Mouse (Mus musculus) kidney, adult 2 months (tissue): ENCODE measurements around the gene Lcat. TPM values are rescaled to one million over a fixed set of nuclear protein-coding genes. Genes with fewer than 3 reads are reported as not detected.

ENCODE experiments used
- DNase-seq: peaks from one replicate; pipeline ENCODE4 v3.0.0; 2021
- H3K27ac ChIP-seq: fragments of 200-500 bp; 2 replicates; pipeline ENCODE4 v1.5.1; 2012; ENCODE audit warnings: low read depth, low read length, control low read depth, inconsistent platforms; ENCODE audit not compliant: insufficient read depth
- H3K27me3 ChIP-seq: fragments of 200-500 bp; replicated peaks from 2 replicates; pipeline ENCODE4 v1.6.1; 2012; ENCODE audit warnings: mild to moderate bottlenecking, moderate library complexity, low read length, inconsistent platforms; ENCODE audit not compliant: control insufficient read depth, insufficient read depth
- H3K36me3 ChIP-seq: fragments of 200-500 bp; 2 replicates; pipeline ENCODE4 v1.6.1; 2012; ENCODE audit warnings: mild to moderate bottlenecking, moderate library complexity, low read length, inconsistent platforms; ENCODE audit not compliant: control insufficient read depth, insufficient read depth
- H3K4me1 ChIP-seq: fragments of 200-500 bp; 2 replicates; pipeline ENCODE4 v1.6.1; 2011; ENCODE audit warnings: low read length; ENCODE audit not compliant: control insufficient read depth, insufficient read depth
- H3K4me3 ChIP-seq: fragments of 200-500 bp; 2 replicates; pipeline ENCODE4 v1.5.1; 2011; ENCODE audit warnings: mild to moderate bottlenecking, low read depth, low read length, control low read depth; ENCODE audit not compliant: insufficient read depth
- CTCF ChIP-seq: fragments of 200-500 bp; conservative IDR thresholded peaks from 2 replicates; pipeline ENCODE4 v1.5.1; 2011; ENCODE audit warnings: low read depth, mild to moderate bottlenecking, control low read depth, low read length, moderate library complexity, mixed read lengths; ENCODE audit not compliant: insufficient read depth, insufficient read length
- POLR2A ChIP-seq: fragments of 200-500 bp; IDR thresholded peaks from one replicate; pipeline ENCODE4 v1.6.1; 2011; ENCODE audit warnings: low read depth, low read length, control low read depth
- WGBS: fragments of 180-500 bp; shearing (Covaris S2); methylation state at CpG from one replicate; pipeline ENCODE4 v1.1.7; 2018; 5-methylcytosine and 5-hydroxymethylcytosine counted together
- polyA plus RNA-seq: library from polyadenylated mRNA; depleted of rRNA; stranded (reverse); fragments of >200 nt; gene quantifications from 2 replicates; pipeline ENCODE4 v1.2.3, GENCODE M21; 2012

Gene Lcat
- polyA plus RNA-seq, 1 experiment, result 2.2 TPM

DNA sequence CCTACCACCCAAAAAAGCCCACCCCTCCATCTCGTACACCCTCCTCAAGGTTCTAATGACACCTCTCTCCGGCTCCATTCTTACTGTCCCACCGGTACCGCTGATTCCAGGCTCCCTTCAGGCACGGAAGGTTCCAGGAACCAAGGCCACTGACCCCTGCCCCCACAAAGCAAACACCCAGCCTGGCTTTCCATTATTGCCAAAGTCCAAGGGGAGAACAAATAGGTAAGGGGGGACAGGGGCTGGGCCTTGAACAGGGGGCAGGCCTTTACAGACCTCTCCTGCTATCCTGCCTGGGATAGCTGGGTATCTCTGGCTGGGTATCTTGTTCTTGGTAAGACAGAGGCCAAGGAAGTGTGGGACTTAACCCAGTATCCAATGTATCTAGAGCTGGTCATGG is 640 bp downstream of the Lcat start:
- no peak overlapping the region for H3K27ac ChIP-seq
- no peaks in the 10 kb centered on the region for H3K27me3 ChIP-seq
- TF ChIP-seq POLR2A, result no peak
- TF ChIP-seq CTCF, result no peak
- H3K36me3 ChIP-seq, result no peaks in the 10 kb centered on the region
- WGBS, result 82% methylated on average over 5 of the region's 5 CpGs
- DNase-seq, result no peak
- H3K4me1 ChIP-seq, result no peaks in the 10 kb centered on the region; the same call in 1 of the 2 replicates
- no peak overlapping the region for H3K4me3 ChIP-seq

DNA sequence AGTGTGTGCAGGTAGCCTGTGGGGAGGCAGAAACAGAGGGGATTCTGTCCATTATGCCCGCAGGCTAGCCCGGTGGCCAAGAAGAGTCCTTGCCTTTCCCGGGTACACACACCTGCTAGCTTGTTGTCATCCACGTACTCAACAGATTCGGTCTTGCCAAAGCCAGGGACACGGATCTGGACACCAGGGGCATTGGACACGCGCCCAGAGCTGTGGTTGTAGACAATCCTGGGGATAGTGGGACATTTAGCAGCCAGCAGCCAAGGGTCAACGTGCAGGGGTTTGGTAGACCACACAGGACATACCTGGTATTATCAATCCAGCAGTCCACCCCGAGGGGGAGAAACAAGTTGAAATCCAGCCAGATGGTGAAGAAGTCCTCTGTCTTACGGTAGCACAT is 1.2 kb downstream of the Lcat start:
- 94% methylated on average over 11 of the region's 11 CpGs for WGBS
- Histone ChIP-seq H3K4me3 (no peak overlapping the region), H3K27me3 (no peaks in the 10 kb centered on the region), H3K36me3 (no peaks in the 10 kb centered on the region), H3K4me1 (no peaks in the 10 kb centered on the region; the same call in 1 of the 2 replicates), H3K27ac (no peak overlapping the region)
- TF ChIP-seq CTCF (no peak), POLR2A (no peak)
- no peak for DNase-seq

DNA sequence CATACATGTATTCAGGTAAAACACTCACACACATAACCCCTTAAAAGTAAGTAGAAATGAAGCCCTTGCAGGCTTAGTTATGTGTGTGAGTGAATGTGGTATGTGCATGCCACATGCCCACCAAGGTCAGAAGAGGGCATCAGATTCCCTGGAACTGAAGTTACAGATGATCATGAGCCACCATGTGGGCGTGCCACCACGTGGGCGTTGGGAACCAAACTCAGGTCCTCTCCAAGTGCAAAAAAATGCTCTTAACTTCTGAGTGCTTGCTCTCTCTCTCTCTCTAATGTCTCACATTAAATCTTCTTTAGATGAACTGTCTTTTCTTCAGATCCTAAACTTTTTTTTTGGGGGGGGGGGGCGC is 4.9 kb downstream of the Lcat start, which contains the start of gene Psmb10:
Gene Psmb10, minus strand, starts transcription at position 139 of the 364 bp plus-strand sequence.
- Histone ChIP-seq H3K36me3 (no peaks in the 10 kb centered on the region), H3K4me3 (peak within 1 kb of the TSS; percentile 91), H3K27ac (peak within 1 kb of the TSS; percentile 79), H3K4me1 (peaks cover 4% of the 10 kb centered on the region; the same call in 1 of the 2 replicates), H3K27me3 (no peaks in the 10 kb centered on the region)
- 13% methylated on average over 4 of the region's 4 CpGs for WGBS
- peak; percentile 42 for DNase-seq
- TF ChIP-seq CTCF (0 out of 2 replicates have a peak, but pooled peaks have one; percentile 4), POLR2A (no peak)

DNA sequence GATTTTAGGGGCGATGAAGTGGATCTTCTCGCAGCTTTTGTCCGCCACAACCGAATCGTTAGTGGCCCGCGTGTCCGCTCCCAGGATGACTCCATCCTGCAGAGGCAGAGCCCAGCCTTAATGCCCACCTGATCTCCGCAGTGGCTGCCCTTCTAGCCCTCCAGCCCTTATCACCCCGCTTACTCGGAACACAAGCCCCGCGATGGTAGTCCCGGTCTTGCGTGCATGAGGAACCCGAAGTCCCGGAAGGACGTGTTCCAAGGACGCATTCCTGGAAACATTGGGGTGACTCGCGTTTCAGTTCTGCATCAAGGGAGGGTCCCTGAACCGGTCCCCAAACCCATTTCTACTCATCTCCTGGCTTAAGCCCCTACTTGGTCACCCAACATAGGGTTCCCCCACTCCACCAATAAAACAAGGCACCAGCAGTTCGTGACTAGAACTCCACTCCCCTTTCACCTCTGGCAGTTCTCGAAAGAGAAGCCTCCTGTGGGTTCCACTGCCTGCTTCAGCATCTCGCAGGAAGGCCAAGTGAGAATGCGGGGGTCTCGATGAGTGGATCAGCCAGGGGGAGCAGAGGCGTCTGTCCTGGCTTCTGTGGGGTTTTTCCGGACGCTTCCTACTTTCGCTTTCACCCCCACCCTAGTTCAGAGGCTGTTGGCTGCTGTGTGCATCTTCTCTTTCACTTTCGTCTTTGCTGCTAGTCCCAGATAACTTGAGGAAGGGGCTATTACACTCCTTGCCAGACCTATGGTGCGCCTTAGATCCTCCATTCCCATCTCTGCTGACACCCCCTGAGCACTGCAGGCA is 5.5 kb downstream of the Lcat start:
- Histone ChIP-seq H3K27ac (peak overlapping the region; percentile 79), H3K4me1 (peaks cover 4% of the 10 kb centered on the region; the same call in 1 of the 2 replicates), H3K36me3 (no peaks in the 10 kb centered on the region), H3K27me3 (no peaks in the 10 kb centered on the region), H3K4me3 (peak overlapping the region; percentile 91)
- under 1% methylated on average over 33 of the region's 33 CpGs for WGBS
- TF ChIP-seq CTCF, result no peak
- TF ChIP-seq POLR2A, result no peak
- peak; percentile 69 for DNase-seq

DNA sequence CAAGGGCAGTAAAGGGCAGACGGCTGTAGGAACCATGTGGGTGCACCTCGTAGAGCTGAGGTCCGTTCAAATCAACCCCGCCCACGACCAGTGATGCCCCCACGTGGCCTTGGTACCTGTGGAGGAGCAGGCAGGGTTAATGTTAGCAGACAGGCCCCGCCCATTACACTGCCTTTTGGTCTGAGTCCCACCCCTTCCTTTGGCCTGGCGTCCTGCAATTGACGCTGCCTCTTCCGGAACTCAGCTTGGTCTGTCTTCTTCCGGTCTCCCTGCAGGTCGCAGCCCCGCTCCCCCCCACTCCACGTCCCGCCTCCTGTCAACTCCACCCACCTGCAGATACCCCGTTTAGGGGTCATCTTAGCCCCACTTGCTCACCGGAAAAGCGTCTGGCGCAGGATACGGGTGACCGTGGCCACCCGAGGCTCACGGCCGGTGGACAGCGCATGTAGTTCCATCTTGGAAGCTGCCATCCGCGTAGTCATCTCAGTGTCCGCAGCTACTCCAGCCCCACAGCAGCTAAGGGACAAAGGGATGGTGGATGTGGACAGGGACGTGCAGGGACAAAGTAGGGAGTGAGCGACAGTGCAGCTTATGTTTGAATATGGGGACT is 6.2 kb downstream of the Lcat start:
- H3K4me3 ChIP-seq, result peak overlapping the region; percentile 91
- WGBS, result under 1% methylated on average over 30 of the region's 30 CpGs
- H3K36me3 ChIP-seq, result no peaks in the 10 kb centered on the region
- peak; percentile 97 for DNase-seq
- TF ChIP-seq POLR2A (peak; percentile 78), CTCF (0 out of 2 replicates have a peak, but pooled peaks have one; percentile 14)
- H3K4me1 ChIP-seq, result peaks cover 4% of the 10 kb centered on the region; the same call in 1 of the 2 replicates
- H3K27me3 ChIP-seq, result no peaks in the 10 kb centered on the region
- peak overlapping the region; percentile 79 for H3K27ac ChIP-seq

DNA sequence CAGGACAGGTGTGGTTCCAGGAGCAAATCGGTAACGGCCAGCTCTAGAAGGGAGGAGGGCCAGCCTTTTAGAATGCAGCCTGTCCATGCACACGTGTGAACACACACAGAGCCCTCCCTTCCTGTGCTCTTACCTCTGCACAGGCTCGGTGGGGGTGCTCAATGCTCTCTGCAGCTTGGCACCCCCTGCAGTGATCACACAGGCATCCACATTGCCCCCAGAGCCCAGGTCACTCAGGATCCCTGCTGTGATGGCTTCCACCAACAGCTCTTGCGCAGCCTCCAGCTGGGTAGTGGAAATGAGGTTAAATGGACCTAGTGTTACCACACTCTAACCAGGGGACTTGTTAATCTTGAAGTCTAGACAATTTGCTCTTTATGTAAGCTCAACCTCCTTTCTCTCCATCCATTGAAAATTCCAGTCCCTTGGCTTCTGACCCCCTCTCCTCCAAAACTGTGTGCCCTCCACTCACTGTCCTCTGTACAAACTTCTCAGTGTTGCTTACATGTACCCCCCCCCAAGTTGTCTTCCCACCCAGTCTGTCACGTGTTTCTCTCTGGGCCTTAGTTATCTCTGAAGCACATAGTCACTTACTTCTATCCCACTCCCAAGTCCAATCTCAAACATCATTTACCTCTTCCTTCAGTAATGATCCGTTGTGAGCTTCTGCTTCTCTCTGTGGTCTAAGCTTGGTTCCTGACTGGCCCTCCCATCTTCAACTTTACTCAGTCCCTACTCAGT is 7.1 kb downstream of the Lcat start:
- no peak overlapping the region for H3K4me3 ChIP-seq
- peaks cover 4% of the 10 kb centered on the region; the same call in 1 of the 2 replicates for H3K4me1 ChIP-seq
- 38% methylated on average over 7 of the region's 7 CpGs for WGBS
- no peaks in the 10 kb centered on the region for H3K27me3 ChIP-seq
- no peaks in the 10 kb centered on the region for H3K36me3 ChIP-seq
- no peak overlapping the region for H3K27ac ChIP-seq
- TF ChIP-seq CTCF (no peak), POLR2A (no peak)
- DNase-seq, result no peak

DNA sequence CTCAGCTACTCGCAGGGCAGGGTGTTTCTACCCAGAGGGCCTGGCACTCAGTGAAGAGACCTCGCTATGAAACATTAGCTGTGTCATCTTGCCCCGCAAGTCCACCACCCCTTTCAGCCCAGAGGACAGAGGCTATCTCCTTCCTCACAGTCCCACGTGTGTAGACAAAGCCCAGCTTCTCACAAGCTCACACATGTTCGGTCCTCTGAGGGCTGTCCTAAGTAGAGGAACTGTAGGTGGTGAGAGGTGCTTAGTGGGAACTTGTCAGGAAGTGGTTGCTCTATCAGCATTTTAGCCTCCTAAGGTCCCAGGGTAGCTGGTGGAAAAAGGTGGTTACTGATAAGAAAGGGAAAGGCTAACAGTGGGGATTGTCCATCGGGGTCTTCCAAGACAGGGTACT is 8.1 kb downstream of the Lcat start:
- DNase-seq, result no peak
- Histone ChIP-seq H3K27me3 (no peaks in the 10 kb centered on the region), H3K27ac (no peak overlapping the region), H3K36me3 (no peaks in the 10 kb centered on the region), H3K4me3 (no peak overlapping the region), H3K4me1 (peaks cover 4% of the 10 kb centered on the region; the same call in 1 of the 2 replicates)
- TF ChIP-seq POLR2A (no peak), CTCF (no peak)
- 75% methylated on average over 6 of the region's 6 CpGs for WGBS
